Mouse (Mus musculus): ENCODE results near the gene Atp2c1. TPM values are rescaled to one million over a fixed set of nuclear protein-coding genes. Genes with fewer than 3 reads are reported as not detected.

The Atp2c1 gene
- polyA plus RNA-seq, 1 experiment from 2014 or later = 113 TPM

DNA sequence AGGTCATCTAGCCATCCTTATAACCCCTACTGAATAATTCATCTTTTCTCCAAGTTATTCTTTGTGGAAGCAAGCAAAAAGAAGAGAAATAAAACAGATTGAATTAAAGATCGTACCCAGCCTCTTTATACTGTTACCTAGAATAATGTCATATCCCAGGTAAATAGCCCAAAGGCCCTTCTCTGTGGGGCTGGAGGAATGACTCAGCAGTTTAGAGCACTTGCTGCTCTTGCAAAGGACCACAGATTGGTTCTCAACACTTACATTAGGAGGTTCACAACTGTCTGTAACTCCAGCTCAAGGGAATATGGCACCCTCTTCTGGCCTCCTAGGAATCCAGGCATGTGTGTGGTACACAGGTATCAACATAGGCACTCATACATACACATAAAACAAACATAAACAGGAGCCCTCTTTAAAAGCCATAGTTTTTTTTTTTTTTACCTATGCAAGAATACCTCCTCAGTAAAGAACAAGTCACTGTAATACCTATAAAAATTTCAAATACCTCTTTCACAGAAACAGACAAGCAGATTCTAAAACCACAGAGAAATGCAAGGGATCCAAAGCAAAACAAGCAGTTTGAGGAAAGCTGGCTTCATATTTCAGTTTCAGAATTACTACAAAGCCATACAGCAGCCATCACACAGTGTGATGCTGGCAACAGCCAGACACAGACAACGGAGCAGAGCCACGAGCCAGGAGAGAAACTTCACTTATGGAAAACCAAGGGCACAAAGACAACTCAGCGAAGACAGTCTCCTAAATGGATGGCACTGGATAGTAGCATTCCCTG lies 44.2 kb downstream of the Atp2c1 start:
- H3K4me2 ChIP-seq = no peak overlapping the region
- WGBS = 83% methylated on average over 4 of the region's 4 CpGs

DNA sequence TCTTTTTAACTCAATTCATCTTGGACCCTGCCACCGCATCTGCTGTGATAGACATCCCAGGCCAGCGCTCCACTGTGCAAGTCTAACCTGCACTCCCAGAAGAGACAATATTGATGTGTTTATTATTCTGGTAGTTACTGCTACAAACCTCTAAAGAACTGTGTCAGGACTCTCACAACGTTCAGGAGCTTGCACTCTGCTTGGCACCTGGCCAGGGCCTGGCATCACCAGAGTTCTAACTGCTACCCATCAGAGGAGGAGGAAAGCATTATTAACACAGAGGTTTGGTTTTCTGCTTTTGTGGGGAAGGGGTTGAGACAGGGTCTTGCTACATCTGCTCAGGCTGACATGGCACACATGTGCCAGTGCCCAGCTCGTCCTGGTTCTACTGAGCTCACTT lies 45.0 kb downstream of the Atp2c1 start:
- Histone ChIP-seq H3K9me3 (no peaks in the 10 kb centered on the region), H3K4me1 (peaks cover 26% of the 10 kb centered on the region), H3K9ac (no peak overlapping the region), H3K27me3 (replicated peaks) (no peaks in the 10 kb centered on the region), H3K4me3 (no peak overlapping the region), H3K4me2 (no peak overlapping the region), H3K27ac (no peak overlapping the region), H3K36me3 (replicated peaks) (no peaks in the 10 kb centered on the region)
- ATAC-seq (replicated peaks) = no peak
- WGBS = 69% methylated on average over 4 of the region's 4 CpGs

More for the DNA sequence above, 44.2 kb downstream of the Atp2c1 start:
- Histone ChIP-seq H3K36me3 (replicated peaks) (no peaks in the 10 kb centered on the region), H3K4me1 (peaks cover 26% of the 10 kb centered on the region), H3K9ac (no peak overlapping the region), H3K9me3 (no peaks in the 10 kb centered on the region), H3K4me3 (no peak overlapping the region), H3K27ac (no peak overlapping the region), H3K27me3 (replicated peaks) (no peaks in the 10 kb centered on the region)
- ATAC-seq (replicated peaks) = no peak

DNA sequence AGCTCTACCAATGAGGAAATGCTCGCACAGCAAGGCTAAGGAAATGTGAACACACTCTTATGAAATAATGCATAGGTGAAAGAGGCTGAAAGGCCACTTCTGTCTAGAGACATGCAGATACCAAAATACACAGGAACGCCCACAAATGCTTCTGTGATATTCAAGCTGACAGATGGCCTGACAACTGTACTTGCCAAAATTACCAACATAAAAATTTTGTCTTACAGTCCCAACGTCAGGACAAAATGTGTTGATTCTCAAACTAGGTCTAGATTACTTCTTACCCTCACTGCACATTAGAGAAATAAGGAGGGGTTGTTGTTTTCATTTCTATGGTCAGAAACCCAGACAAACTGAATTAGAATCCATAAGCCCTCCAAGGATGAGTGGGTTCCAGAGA lies 51.0 kb downstream of the Atp2c1 start:
- ATAC-seq (replicated peaks) = no peak
- WGBS = 92% methylated on average over 3 of the region's 3 CpGs
- Histone ChIP-seq H3K27me3 (replicated peaks) (no peaks in the 10 kb centered on the region), H3K27ac (no peak overlapping the region), H3K4me2 (no peak overlapping the region), H3K36me3 (replicated peaks) (no peaks in the 10 kb centered on the region), H3K9me3 (no peaks in the 10 kb centered on the region), H3K4me3 (no peak overlapping the region), H3K9ac (no peak overlapping the region), H3K4me1 (no peaks in the 10 kb centered on the region)

DNA sequence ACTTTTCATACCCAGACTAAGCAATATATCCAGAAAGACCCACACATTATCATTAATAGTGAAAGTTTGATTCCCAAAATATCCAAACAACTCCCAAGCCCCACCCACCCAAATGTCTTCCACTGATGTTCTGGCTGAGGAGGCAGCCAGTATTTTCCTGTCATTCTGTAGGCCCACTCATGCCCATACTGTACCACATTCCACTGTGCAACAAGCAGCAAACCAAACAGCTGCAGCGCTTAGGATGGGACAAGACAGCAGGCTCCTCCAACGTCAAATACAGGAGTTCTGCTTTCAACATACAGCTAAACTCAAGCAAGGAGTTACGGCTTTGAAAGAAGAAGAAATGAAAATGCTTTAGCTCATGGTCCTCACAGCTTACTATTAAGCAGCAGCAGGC lies 52.2 kb downstream of the Atp2c1 start:
- H3K4me1 ChIP-seq = no peaks in the 10 kb centered on the region
- no peak overlapping the region for H3K4me3 ChIP-seq
- H3K9ac ChIP-seq = no peak overlapping the region
- H3K27me3 ChIP-seq (replicated peaks) = no peaks in the 10 kb centered on the region
- no peak overlapping the region for H3K27ac ChIP-seq
- no peak for ATAC-seq (replicated peaks)
- WGBS = 93% methylated on average over 3 of the region's 3 CpGs
- no peaks in the 10 kb centered on the region for H3K9me3 ChIP-seq
- H3K36me3 ChIP-seq (replicated peaks) = no peaks in the 10 kb centered on the region
- no peak overlapping the region for H3K4me2 ChIP-seq

DNA sequence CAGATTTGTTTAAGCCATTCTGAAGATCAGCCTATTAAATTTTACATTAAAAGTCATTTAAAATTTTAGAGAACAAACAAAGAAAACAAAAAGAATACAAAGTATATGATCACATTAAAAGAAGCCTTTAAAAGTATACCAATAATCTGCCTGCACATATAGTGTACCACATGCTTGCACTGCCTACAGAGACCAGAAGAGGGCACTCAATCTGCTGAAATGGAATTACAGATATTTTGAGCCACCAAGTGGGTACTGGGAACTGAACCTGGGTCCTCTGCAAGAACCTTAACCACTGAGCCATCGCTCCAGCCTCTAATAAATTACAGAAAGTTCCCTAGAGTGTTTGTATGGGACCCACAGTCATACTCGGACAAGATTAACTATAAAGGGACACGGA lies 59.3 kb downstream of the Atp2c1 start:
- Histone ChIP-seq H3K4me1 (no peaks in the 10 kb centered on the region), H3K4me3 (no peak overlapping the region), H3K27ac (no peak overlapping the region), H3K4me2 (no peak overlapping the region), H3K9ac (no peak overlapping the region), H3K36me3 (replicated peaks) (peaks cover 14% of the 10 kb centered on the region), H3K27me3 (replicated peaks) (no peaks in the 10 kb centered on the region), H3K9me3 (no peaks in the 10 kb centered on the region)
- ATAC-seq (replicated peaks) = no peak
- 95% methylated on average over 3 of the region's 3 CpGs for WGBS

DNA sequence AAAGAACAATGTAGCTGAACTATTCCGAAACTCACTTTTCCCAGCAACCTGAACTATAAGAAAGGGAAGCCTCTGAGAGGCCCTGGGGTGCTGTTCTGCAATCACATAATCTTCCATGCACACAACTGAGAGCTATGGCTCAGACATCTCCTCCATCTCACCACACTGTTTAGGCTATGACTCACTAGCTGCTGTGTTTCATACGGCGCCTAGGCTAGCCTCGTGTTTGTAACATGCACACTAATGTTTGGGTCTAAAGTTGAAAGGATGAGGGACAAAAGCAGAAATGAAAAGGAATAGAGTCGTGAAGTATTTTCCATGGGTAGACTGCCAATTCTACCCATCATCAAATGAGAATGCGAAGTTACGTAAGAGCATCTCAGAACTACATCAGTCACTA lies 65.6 kb downstream of the Atp2c1 start:
- no peak for ATAC-seq (replicated peaks)
- no peaks in the 10 kb centered on the region for H3K4me1 ChIP-seq
- no peaks in the 10 kb centered on the region for H3K27me3 ChIP-seq (replicated peaks)
- no peak overlapping the region for H3K9ac ChIP-seq
- WGBS = 94% methylated on average over 7 of the region's 7 CpGs
- H3K4me2 ChIP-seq = no peak overlapping the region
- H3K4me3 ChIP-seq = no peak overlapping the region
- peaks cover 9% of the 10 kb centered on the region; the same call in 1 of the 2 replicates for H3K36me3 ChIP-seq (replicated peaks)
- H3K9me3 ChIP-seq = no peaks in the 10 kb centered on the region
- H3K27ac ChIP-seq = no peak overlapping the region

DNA sequence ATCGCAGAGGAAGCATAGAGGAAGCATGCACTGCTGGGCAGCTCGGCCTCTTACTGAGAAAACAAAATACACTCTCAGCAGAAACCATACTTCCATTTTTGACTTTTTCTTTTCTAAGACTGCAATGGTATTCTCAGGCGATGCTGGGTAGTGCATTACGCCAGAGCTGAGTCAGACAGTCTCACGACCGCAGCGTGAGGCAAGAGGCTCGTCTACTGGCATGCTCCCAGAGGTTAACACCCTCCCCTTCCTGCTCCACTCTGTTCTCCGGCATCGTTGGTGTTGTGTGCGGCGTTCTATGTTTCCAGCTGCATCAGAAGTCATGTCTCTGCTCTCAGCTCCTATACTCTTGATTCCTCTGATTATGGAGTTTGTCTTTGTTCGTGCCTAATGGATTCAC lies 68.1 kb downstream of the Atp2c1 start:
- Histone ChIP-seq H3K27me3 (replicated peaks) (no peaks in the 10 kb centered on the region), H3K36me3 (replicated peaks) (peaks cover 9% of the 10 kb centered on the region; the same call in 1 of the 2 replicates), H3K4me1 (no peaks in the 10 kb centered on the region), H3K4me2 (no peak overlapping the region), H3K27ac (no peak overlapping the region), H3K9me3 (no peaks in the 10 kb centered on the region), H3K9ac (no peak overlapping the region), H3K4me3 (no peak overlapping the region)
- ATAC-seq (replicated peaks) = no peak
- WGBS = 91% methylated on average over 13 of the region's 13 CpGs

DNA sequence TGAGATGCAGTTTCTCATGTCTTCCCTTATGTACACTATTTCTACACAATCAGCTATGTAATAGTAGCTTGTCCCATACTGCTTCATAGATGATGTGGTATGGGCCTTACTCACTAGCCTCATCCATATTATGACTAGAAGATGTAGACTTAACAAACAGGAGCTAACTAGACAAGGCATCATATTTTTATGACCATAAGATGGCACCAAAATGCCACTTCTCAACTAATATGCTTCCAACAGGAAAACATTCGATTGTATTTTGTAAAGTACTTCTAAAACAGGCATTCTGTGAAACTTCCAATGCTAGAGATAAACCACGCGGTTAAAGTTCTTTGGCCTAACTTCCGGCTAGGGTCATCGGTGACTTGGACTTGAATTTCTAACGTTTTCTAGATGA lies 118.6 kb downstream of the Atp2c1 start:
- Histone ChIP-seq H3K9me3 (no peaks in the 10 kb centered on the region), H3K4me3 (no peak overlapping the region), H3K27ac (no peak overlapping the region), H3K9ac (no peak overlapping the region), H3K4me2 (no peak overlapping the region), H3K27me3 (replicated peaks) (no peaks in the 10 kb centered on the region), H3K36me3 (replicated peaks) (peaks cover 16% of the 10 kb centered on the region; the same call in 1 of the 2 replicates), H3K4me1 (no peaks in the 10 kb centered on the region)
- ATAC-seq (replicated peaks) = no peak
- WGBS = 95% methylated on average over 6 of the region's 6 CpGs

DNA sequence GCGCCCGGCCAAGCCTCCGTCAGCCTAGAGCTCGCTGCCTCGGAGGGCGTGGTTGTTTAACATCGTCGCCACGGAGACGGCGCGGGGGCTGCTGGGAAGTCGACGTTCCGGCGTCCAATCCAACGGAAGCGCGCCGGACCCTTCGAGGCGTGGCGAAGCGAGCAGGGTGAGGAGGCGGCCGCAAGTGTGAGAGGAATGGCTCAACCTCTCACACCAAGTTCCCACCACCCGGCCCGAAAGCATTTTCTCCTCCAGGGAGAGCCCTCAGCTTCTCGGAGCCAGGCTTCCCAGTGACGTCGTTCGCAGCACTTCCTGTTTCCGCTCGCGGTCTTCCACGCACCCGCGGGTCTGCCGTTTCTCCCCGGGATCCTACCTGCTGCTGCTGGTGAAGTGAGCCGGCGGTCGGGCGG lies 131.9 kb downstream of the Atp2c1 start, which contains the start of the genes Aste1 and Nek11:
Gene Aste1, plus strand, starts transcription at position 175 of the 410 bp plus-strand sequence.
Gene Nek11, minus strand, starts transcription at position 307 of the 410 bp plus-strand sequence.
- Histone ChIP-seq H3K9me3 (no peaks in the 10 kb centered on the region), H3K36me3 (replicated peaks) (no peaks in the 10 kb centered on the region), H3K9ac (peak within 1 kb of the TSS; percentile 71), H3K4me2 (peak within 1 kb of the TSS; percentile 80), H3K27ac (peak within 1 kb of the TSS; percentile 86), H3K4me3 (peak within 1 kb of the TSS; percentile 86), H3K27me3 (replicated peaks) (no peaks in the 10 kb centered on the region; the same call in 1 of the 2 replicates), H3K4me1 (peaks cover 40% of the 10 kb centered on the region)
- under 1% methylated on average over 44 of the region's 44 CpGs for WGBS
- ATAC-seq (replicated peaks) = peak; percentile 95

DNA sequence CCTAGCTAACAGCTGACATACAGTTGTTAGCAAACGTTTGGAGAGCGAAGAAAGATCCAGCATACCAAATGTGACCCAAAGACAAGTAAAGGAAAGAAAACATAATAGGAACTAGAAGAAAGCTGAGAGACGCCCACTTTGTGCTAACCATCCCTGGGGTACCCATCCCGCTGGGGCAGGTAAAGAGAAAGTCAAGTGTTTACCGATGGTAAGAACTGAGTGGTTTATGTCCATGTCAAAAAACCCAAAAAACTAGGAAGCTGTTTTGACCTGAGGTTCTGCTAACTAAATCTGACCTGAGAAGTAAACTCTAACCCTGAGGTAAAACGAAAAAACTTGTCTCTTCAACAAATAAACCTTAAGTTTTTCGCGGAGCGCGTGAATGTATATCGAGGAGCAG lies 132.4 kb downstream of the Atp2c1 start:
- H3K9ac ChIP-seq = peak overlapping the region; percentile 34; the same call in 1 of the 2 replicates
- H3K27me3 ChIP-seq (replicated peaks) = no peaks in the 10 kb centered on the region; the same call in 1 of the 2 replicates
- H3K27ac ChIP-seq = peak overlapping the region; percentile 86; the same call in 1 of the 2 replicates
- peak overlapping the region; percentile 86 for H3K4me3 ChIP-seq
- peaks cover 35% of the 10 kb centered on the region for H3K4me1 ChIP-seq
- no peaks in the 10 kb centered on the region for H3K9me3 ChIP-seq
- 15% methylated on average over 11 of the region's 11 CpGs for WGBS
- no peaks in the 10 kb centered on the region for H3K36me3 ChIP-seq (replicated peaks)
- H3K4me2 ChIP-seq = peak overlapping the region; percentile 80
- peak; percentile 46; the same call in 1 of the 2 replicates for ATAC-seq (replicated peaks)

DNA sequence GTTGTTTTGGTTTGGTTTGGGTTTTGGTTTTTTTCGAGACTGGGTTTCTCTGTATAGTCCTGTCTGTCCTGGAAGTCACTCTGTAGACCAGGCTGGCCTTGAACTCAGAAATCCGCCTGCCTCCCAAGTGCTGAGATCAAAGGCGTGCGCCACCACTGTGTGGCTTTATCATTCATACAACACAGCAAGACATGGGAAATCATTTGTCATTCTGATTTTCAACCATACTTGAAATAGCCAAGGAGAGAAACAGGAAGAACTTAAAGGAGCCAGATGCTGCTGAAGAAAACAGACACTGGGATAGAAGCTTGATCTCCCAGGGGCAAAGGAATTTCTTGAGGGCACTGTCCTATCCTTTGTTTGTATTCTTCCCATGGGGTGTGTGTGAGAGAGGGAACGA lies 136.5 kb downstream of the Atp2c1 start:
- ATAC-seq (replicated peaks) = no peak
- H3K27ac ChIP-seq = no peak overlapping the region
- H3K9me3 ChIP-seq = no peaks in the 10 kb centered on the region
- H3K4me3 ChIP-seq = no peak overlapping the region
- 68% methylated on average over 4 of the region's 5 CpGs for WGBS
- H3K9ac ChIP-seq = no peak overlapping the region
- no peaks in the 10 kb centered on the region for H3K36me3 ChIP-seq (replicated peaks)
- H3K27me3 ChIP-seq (replicated peaks) = no peaks in the 10 kb centered on the region; the same call in 1 of the 2 replicates
- H3K4me1 ChIP-seq = peaks cover 7% of the 10 kb centered on the region
- no peak overlapping the region for H3K4me2 ChIP-seq

DNA sequence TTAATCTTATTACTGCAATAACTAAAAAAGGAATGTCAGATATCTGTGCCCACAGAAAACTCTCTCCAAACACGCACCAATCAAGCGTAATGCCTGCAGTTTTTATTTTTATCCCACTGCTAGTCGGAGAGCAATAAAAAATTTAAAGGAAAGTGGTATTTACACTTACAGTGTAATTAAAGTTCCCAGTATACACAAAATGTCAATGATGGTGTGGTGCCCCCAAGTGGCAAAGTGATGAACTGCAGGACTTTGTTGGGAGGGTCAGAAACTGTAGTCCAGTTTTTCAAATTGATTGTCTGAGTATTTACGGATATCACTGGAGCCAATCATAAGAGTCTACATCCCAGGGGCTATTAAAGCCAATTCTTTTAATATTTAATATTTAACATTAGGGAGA lies 137.8 kb downstream of the Atp2c1 start:
- no peak overlapping the region for H3K27ac ChIP-seq
- H3K4me2 ChIP-seq = no peak overlapping the region
- no peaks in the 10 kb centered on the region; the same call in 1 of the 2 replicates for H3K27me3 ChIP-seq (replicated peaks)
- no peaks in the 10 kb centered on the region for H3K36me3 ChIP-seq (replicated peaks)
- H3K9ac ChIP-seq = no peak overlapping the region
- no peaks in the 10 kb centered on the region for H3K9me3 ChIP-seq
- H3K4me3 ChIP-seq = no peak overlapping the region
- WGBS = 8% methylated on average over 4 of the region's 4 CpGs
- ATAC-seq (replicated peaks) = no peak
- no peaks in the 10 kb centered on the region for H3K4me1 ChIP-seq

DNA sequence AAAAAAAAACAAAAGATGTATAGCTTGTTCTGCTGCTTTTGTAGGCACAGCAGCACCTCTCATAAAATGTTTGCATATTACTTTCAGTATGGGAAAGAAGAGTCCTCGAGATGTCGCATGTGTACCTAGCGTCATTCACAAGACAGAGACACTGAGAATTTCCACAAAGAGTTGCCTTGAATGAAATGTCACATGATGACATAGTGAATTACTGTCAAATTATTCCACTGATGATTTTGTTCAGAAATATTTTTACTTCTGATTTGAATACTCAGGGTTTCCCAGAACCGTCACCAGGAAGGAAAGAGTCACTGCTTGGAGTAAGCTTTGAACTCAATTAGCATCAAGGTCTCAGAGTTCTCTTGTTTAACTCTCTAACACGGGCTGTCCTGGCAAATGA lies 139.7 kb downstream of the Atp2c1 start:
- no peak for ATAC-seq (replicated peaks)
- no peak overlapping the region for H3K4me2 ChIP-seq
- 78% methylated on average over 5 of the region's 5 CpGs for WGBS

More for the DNA sequence above, 139.7 kb downstream of the Atp2c1 start:
- Histone ChIP-seq H3K27ac (no peak overlapping the region), H3K27me3 (replicated peaks) (no peaks in the 10 kb centered on the region), H3K36me3 (replicated peaks) (no peaks in the 10 kb centered on the region), H3K4me3 (no peak overlapping the region), H3K9ac (no peak overlapping the region), H3K4me1 (no peaks in the 10 kb centered on the region), H3K9me3 (no peaks in the 10 kb centered on the region)
